Mouse (Mus musculus) liver, embryonic 14.5 days (tissue): ENCODE data around the gene Spag9. TPM values are rescaled to one million over a fixed set of nuclear protein-coding genes. Genes with fewer than 3 reads are reported as not detected.
A peak's percentile ranks its signal among the peaks of the same experiment; 100 is the strongest.

Source experiments
- ATAC-seq: fragments of 200-750 bp; cut with Nextera tagmentation; 2 replicates; pipeline ENCODE4 v1.8.0; 2017; ENCODE audit warnings: moderate number of reproducible peaks, mild to moderate bottlenecking, moderate library complexity; ENCODE audit not compliant: insufficient read depth
- DNase-seq, 3 experiments: peaks; one replicate each; pipeline ENCODE4 v3.0.0-alpha.2; 2012 to 2013; ENCODE audit warnings: low read depth in 3 of 3, low spot score in 3 of 3
- H3K27ac ChIP-seq: fragments of 300-500 bp; sonication (generic); 2 replicates; pipeline ENCODE4 v1.5.1; 2014; ENCODE audit warnings: moderate library complexity, mild to moderate bottlenecking, control low read depth, inconsistent platforms
- H3K27me3 ChIP-seq: fragments of 300-500 bp; sonication (generic); 2 replicates; pipeline ENCODE4 v1.6.1; 2014; ENCODE audit warnings: mild to moderate bottlenecking, low read length, moderate library complexity; ENCODE audit not compliant: control insufficient read depth, insufficient read depth
- H3K36me3 ChIP-seq: fragments of 300-500 bp; sonication (generic); replicated peaks from 2 replicates; pipeline ENCODE4 v1.6.1; 2014; ENCODE audit warnings: low read depth; ENCODE audit not compliant: control insufficient read depth, insufficient read depth
- H3K4me1 ChIP-seq, 2 experiments: fragments of 200-500 bp in 1 of 2; fragments of 300-500 bp in 1 of 2; sonication (generic) in 1 of 2; replicated peaks; 2 replicates each; pipeline ENCODE4 v1.6.1; 2012 to 2014; ENCODE audit warnings: antibody characterized with exemption in 1 of 2, inconsistent platforms in 1 of 2, low read length in 1 of 2; ENCODE audit not compliant: control insufficient read depth in 2 of 2, insufficient read depth in 2 of 2
- H3K4me2 ChIP-seq: fragments of 300-500 bp; sonication (generic); 2 replicates; pipeline ENCODE4 v1.6.1; 2014; ENCODE audit warnings: low read depth, mild to moderate bottlenecking, control low read depth, moderate library complexity
- H3K4me3 ChIP-seq, 2 experiments: fragments of 200-500 bp in 1 of 2; fragments of 300-500 bp in 1 of 2; sonication (generic) in 1 of 2; 2 replicates each; pipeline ENCODE4 v1.5.1; 2012 to 2014; ENCODE audit warnings: low read depth in 2 of 2, low read length in 2 of 2, mild to moderate bottlenecking in 2 of 2, control low read depth in 1 of 2, inconsistent platforms in 1 of 2, moderate library complexity in 1 of 2; ENCODE audit not compliant: insufficient read depth in 1 of 2
- H3K9ac ChIP-seq: fragments of 300-500 bp; sonication (generic); replicated peaks from 2 replicates; pipeline ENCODE4 v1.6.1; 2014; ENCODE audit warnings: mild to moderate bottlenecking, control low read depth, moderate library complexity
- H3K9me3 ChIP-seq: fragments of 300-500 bp; sonication (generic); 2 replicates; pipeline ENCODE4 v1.6.1; 2016; ENCODE audit warnings: low read length, mixed read lengths; ENCODE audit not compliant: control insufficient read depth
- CTCF ChIP-seq: IDR thresholded peaks from 2 replicates; pipeline ENCODE4 v1.5.1; 2016; ENCODE audit warnings: antibody characterized with exemption, low read depth, control low read depth
- EP300 ChIP-seq: IDR thresholded peaks from 2 replicates; pipeline ENCODE4 v1.6.1; 2016; ENCODE audit warnings: antibody characterized with exemption, low read depth
- WGBS: fragments of 180-500 bp; shearing (Covaris S2); extraction: QIAGEN DNeasy Blood & Tissue Kit; methylation state at CpG from one replicate; pipeline ENCODE4 v1.1.7; 2014; ENCODE audit not compliant: insufficient replicate concordance; 5-methylcytosine and 5-hydroxymethylcytosine counted together
- polyA plus RNA-seq, 2 experiments: library from polyadenylated mRNA; depleted of rRNA in 1 of 2; stranded (reverse) in 1 of 2; unstranded in 1 of 2; fragments of >200 nt; fragmentation: Nextera tagmentation in 1 of 2; extraction: Ambion mirVana in 1 of 2; gene quantifications; 2 replicates each; pipeline versions ENCODE4 v1.2.1 to v1.2.3; 2012 to 2014

Spag9 gene
- polyA plus RNA-seq, 2 experiments, result 6.9 to 10.8 TPM

- Histone ChIP-seq H3K4me3 (peak overlapping the region in 1 of 2 experiments; percentile 20; a peak in 1 of 4 replicates), H3K27ac (no peak overlapping the region)
- 15% methylated on average over 11 of the region's 11 CpGs for WGBS
Observed at GRCm38 (mm10) chr11:94133344-94133955, 137.6 kb downstream of the Spag9 start.

GRCm38 (mm10) chr11:94134076-94134838 is 138.4 kb downstream of the Spag9 start:
- no peaks in the 10 kb centered on the region for H3K9me3 ChIP-seq
- ATAC-seq (peak; percentile 11; the same call in 1 of the 2 replicates), DNase-seq (no peak)
- H3K4me1 ChIP-seq, result 0 out of 4 replicates have a peak, but pooled peaks cover 0 to 2% of the 10 kb centered on the region in 2 experiments
- no peak overlapping the region for H3K27ac ChIP-seq
- no peaks in the 10 kb centered on the region for H3K36me3 ChIP-seq
- no peak overlapping the region for H3K9ac ChIP-seq
- H3K4me2 ChIP-seq, result peak overlapping the region; percentile 54; the same call in 1 of the 2 replicates
- WGBS, result 50% methylated on average over 18 of the region's 18 CpGs
- H3K27me3 ChIP-seq, result no peaks in the 10 kb centered on the region
- TF ChIP-seq EP300, result no peak
- no peak for TF ChIP-seq CTCF
- H3K4me3 ChIP-seq, result no peak overlapping the region

More at GRCm38 (mm10) chr11:94133344-94133955, 137.6 kb downstream of the Spag9 start:
- Histone ChIP-seq H3K4me1 (0 out of 4 replicates have a peak, but pooled peaks cover 0 to 1% of the 10 kb centered on the region in 2 experiments), H3K36me3 (no peaks in the 10 kb centered on the region), H3K4me2 (peak overlapping the region; percentile 54), H3K9ac (no peak overlapping the region), H3K9me3 (no peaks in the 10 kb centered on the region), H3K27me3 (no peaks in the 10 kb centered on the region)
- ATAC-seq (peak; percentile 59; the same call in 1 of the 2 replicates), DNase-seq (peak; percentile 57 to 60 (median 59))
- TF ChIP-seq CTCF (peak; percentile 99), EP300 (no peak)

- H3K4me2 ChIP-seq, result no peak overlapping the region
- no peaks in the 10 kb centered on the region for H3K36me3 ChIP-seq
- H3K27me3 ChIP-seq, result no peaks in the 10 kb centered on the region
- ATAC-seq, result no peak
- 0 out of 4 replicates have a peak, but pooled peaks cover 0 to 2% of the 10 kb centered on the region in 2 experiments for H3K4me1 ChIP-seq
- no peak overlapping the region for H3K9ac ChIP-seq
- DNase-seq, result no peak
- H3K9me3 ChIP-seq, result no peaks in the 10 kb centered on the region
- WGBS, result 66% methylated on average over 8 of the region's 8 CpGs
- H3K4me3 ChIP-seq, result no peak overlapping the region
- no peak overlapping the region for H3K27ac ChIP-seq
- TF ChIP-seq CTCF, result no peak
- no peak for TF ChIP-seq EP300
Observed at GRCm38 (mm10) chr11:94135581-94136001, 139.7 kb downstream of the Spag9 start.

- H3K36me3 ChIP-seq, result no peaks in the 10 kb centered on the region
- TF ChIP-seq EP300 (no peak), CTCF (no peak)
- H3K27ac ChIP-seq, result no peak overlapping the region
Observed at GRCm38 (mm10) chr11:94136656-94137055, 140.8 kb downstream of the Spag9 start.

More at GRCm38 (mm10) chr11:94136656-94137055, 140.8 kb downstream of the Spag9 start:
- no peaks in the 10 kb centered on the region for H3K27me3 ChIP-seq
- DNase-seq, result no peak
- H3K4me1 ChIP-seq, result 0 out of 4 replicates have a peak, but pooled peaks cover 0 to 2% of the 10 kb centered on the region in 2 experiments
- WGBS, result 55% methylated on average over 7 of the region's 7 CpGs
- no peak overlapping the region for H3K4me2 ChIP-seq
- no peak overlapping the region for H3K4me3 ChIP-seq
- no peak for ATAC-seq
- H3K9me3 ChIP-seq, result no peaks in the 10 kb centered on the region
- H3K9ac ChIP-seq, result no peak overlapping the region
